Comparison of ENCODE assay signal across 15 mouse cellular contexts in the genomic region with DNA sequence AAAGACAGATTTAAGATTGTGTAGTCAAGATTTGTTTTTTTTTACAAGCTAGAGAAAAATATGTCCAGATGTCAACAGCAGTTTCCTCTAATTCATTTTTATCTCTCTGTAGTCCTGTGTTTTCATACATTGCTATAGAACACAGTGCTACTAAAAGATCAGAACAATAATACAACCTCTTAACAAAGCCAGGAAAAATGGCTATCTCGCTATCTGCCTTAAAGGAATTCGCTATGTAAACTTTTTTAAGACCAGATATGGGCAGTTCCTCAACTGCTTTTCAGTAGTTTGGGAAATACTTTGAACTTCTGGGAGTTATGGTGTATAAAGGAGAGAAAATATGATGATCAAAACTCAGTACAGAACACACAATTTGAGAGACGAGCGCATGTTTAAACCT.
"Had no signal": no experiment of that assay in that cellular context is flagged by ENCODE, and none has a peak within 500 bp of the region (broad histone marks: within the 10 kb centered on the region; RNA-seq: fewer than 3 reads in every experiment).

No protein-coding gene starts in this region.

- H3K27ac ChIP-seq: neural tube, embryonic 15.5 days; stomach, embryonic 15.5 days; stomach, postnatal 0 days had no signal

- H3K9me3 ChIP-seq: neural tube, embryonic 15.5 days; stomach, embryonic 15.5 days had no signal

- H3K9ac ChIP-seq: neural tube, embryonic 15.5 days; stomach, embryonic 15.5 days had no signal

- H3K4me3 ChIP-seq: neural tube, embryonic 15.5 days; stomach, embryonic 15.5 days had no signal

- H3K4me1 ChIP-seq: stomach, embryonic 15.5 days had no signal

- H3K36me3 ChIP-seq: neural tube, embryonic 15.5 days; stomach, embryonic 15.5 days had no signal

- H3K27me3 ChIP-seq: neural tube, embryonic 15.5 days; stomach, embryonic 15.5 days had no signal

- DNase-seq: retina, postnatal 1 day; right cerebral cortex, adult 18-20 months; right cerebral cortex, postnatal 14 days; right cerebral cortex, postnatal 25 days; right cerebral cortex, postnatal 4 days; spleen, adult 18-20 months; thymus, adult 18-20 months; thymus, adult 2 months; thymus, postnatal 14 days; thymus, postnatal 25 days; thymus, postnatal 36 days; thymus, postnatal 4 days had no signal

- H3K4me2 ChIP-seq: neural tube, embryonic 15.5 days; stomach, embryonic 15.5 days had no signal
